Mouse (Mus musculus) fat pad, adult 2 months (tissue): ENCODE results near the gene Col4a4.

ENCODE experiments used
- DNase-seq: peaks from one replicate; pipeline ENCODE4 v3.0.0-alpha.2; 2011; ENCODE audit warnings: low read depth, low spot score; ENCODE audit errors: extremely low read depth

Gene Col4a4

DNA sequence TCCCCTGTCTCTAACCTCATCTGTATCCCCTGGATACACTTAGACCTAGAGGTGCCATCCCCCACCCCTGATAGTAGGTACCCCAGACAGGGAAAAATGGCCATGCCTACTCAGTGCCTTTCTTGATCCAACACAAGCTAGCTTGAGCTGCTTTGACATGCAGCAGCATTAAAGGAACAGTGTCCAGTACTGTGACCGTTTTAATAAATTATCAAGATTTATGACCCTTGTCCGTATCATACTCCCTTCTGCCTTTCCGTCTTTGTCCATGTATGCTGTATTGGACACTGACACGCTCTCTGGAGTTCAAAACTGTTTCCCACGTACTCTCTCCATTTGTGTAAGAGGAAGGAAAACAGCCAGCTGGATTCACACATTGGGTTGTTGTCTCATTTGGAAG, 158.9 kb downstream of the Col4a4 start:
- no peak for DNase-seq

DNA sequence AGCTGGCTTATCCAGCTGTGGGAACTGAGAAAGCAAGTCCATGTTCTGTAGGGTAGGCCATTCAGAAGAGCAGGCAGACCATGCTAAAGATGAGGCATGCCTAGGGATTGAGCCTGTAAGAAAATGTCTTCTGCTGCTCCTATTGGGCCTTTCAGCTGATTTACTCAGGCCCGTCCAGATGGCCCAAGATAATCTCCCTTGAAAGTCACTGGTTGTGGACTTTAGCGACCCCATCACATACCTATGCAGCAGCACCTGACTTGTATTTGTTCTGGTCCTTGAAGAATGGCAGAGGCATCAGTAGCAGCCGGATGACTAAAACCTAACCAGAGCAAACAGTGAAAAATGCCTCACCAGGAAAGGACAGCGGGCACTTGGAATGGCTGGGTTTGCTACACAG, 171.0 kb downstream of the Col4a4 start:
- no peak for DNase-seq

DNA sequence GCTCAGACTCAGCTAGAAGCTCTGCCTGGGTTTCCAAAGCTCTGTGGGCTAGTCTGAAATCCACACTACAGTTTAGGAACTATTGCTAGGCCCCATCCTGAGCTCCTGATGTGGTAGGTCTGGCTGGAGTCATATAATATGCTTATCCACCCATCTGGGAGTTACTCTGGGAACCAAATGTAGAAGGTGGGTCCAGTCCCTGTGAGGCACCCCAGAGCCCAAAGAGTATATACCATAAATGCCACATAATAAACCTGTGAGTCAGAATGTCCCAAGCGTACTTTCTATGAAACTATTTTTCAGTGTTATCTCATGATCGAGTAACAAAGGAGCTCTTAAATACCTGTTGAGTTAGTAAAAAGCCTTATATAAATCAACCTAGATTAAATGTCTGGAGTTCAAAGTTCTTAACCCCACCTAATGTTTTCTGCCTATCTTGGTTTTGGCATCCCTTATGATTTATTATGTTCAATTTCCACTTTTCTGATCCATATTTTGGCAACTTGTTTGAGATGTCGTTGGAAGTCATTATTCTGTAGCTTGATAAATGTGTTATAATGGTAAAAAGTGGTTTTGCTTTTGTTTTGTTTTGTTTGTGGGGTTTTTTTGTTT, 172.1 kb downstream of the Col4a4 start:
- DNase-seq = no peak

DNA sequence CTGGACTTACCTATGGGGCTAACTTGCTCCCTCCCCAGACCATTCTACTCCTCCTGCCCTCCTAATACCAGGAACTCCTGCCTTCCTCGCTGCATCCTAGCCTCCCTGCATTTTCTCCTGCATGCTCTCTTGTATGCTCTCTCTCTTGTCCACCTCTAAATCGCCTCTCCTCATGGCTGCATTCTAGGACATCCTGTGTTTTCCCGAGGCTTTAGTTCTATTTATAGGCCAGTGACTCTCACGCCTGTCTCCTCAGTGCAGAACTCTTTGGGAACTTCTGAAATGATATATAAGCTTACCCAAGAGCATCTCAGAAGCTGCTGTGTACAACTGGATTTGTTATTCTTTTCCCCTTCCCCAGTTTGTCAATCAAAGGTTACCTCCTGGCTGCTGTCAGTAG, 174.6 kb downstream of the Col4a4 start:
- DNase-seq = no peak

DNA sequence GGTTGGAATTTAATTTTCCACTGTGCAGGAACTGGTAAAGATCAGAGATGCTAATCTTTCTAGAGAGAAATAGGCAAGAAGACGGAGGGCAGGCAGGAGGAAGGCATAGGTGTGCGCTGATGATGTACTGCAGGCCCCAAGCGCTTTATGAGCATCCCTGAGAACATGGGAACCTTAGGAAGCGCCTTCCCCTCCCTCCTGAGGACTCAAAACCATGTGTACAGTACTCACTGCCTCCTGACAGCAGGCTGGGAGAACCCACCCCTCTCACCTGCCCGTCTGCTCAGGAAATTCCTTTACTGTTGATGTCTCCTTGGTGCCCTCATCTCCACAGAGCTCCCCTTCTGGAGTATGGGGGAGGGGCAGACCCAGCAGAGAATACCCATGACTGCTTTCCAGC, 175.1 kb downstream of the Col4a4 start:
- DNase-seq = no peak

DNA sequence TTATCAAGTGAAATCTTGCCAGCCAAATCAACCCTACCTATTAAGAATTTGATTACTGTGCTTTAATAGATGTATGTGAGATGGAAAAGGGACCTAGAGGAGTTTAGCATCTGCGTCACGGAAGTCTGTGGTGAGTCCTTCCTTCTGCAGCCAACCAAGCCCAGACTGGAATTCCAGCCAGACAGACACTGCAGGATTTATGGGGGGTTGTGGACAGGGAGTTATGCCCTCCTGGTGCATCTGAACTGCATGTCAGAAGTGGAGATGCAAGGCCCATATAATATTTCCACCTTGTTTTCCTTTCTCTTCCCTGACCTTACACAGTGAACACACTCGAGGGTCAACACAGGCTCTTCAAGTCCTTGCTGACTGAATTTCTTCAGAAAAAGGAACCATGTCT, 176.1 kb downstream of the Col4a4 start:
- DNase-seq = no peak

DNA sequence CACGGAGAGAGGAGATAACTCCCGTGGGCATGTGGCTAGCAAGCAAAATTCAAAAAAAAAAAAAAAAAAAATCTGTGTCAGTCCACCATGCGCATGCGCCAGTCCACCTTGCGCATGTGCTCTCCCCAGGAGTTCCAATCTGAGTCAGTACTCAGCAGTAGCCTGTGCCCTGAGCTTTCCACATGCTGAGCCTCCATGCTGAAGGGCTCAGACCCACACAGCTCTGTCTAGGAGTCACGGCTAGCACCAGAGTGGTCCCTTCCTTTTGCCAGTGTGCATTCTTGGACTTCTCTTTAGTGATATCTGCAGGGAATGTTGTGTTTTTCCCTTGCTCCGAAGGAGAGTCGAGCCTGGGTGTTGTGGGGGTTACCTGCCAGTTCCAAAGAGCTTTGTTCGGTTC, 177.4 kb downstream of the Col4a4 start:
- DNase-seq = no peak

DNA sequence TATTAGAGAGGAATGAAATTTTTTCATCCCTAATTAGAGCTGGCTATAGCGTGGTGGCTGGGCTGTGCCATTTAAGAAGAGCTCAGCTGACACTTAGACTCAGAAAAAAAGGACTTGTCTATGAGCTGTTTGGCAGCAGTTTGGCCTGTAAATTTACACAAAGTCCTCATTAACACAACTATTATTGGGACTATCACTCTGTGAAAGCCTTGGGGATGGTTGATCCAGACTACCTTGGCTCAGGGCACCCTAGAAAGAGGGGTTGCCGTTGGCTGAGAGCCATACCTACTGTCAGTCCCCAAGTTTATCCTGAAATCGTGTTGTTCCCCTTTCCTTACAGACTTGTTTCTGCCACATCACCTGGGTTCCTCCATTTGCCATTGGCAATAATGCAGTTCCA, 178.9 kb downstream of the Col4a4 start:
- no peak for DNase-seq
